Mouse (Mus musculus): ENCODE data around the gene Dnm3. TPM values are rescaled to one million over a fixed set of nuclear protein-coding genes. Genes with fewer than 3 reads are reported as not detected.

Gene Dnm3
- polyA plus RNA-seq, 1 experiment = 1.0 TPM

- Histone ChIP-seq H3K4me3 (ENCODE audit: low read depth, low read length) (no peak overlapping the region), H3K27me3 (ENCODE audit: control insufficient read depth, insufficient read depth, low read length) (no peaks in the 10 kb centered on the region), H3K4me1 (ENCODE audit: control insufficient read depth, insufficient read depth, insufficient read length, low read length) (no peaks in the 10 kb centered on the region), H3K36me3 (ENCODE audit: control insufficient read depth, insufficient read depth, low read length) (no peaks in the 10 kb centered on the region), H3K27ac (ENCODE audit: insufficient read depth, low read depth, low read length) (no peak overlapping the region)
- TF ChIP-seq CTCF (IDR thresholded peaks at IDR 0.05; ENCODE audit: extremely low read depth, insufficient read length, insufficient replicate concordance, low read depth, low read length) (no peak), POLR2A (IDR thresholded peaks at IDR 0.05; ENCODE audit: low read depth, low read length) (no peak)
- WGBS = 84% methylated on average over 4 of the region's 4 CpGs
Measured at GRCm38 (mm10) chr1:162020766-162021165, 457.1 kb downstream of the Dnm3 start.

DNA sequence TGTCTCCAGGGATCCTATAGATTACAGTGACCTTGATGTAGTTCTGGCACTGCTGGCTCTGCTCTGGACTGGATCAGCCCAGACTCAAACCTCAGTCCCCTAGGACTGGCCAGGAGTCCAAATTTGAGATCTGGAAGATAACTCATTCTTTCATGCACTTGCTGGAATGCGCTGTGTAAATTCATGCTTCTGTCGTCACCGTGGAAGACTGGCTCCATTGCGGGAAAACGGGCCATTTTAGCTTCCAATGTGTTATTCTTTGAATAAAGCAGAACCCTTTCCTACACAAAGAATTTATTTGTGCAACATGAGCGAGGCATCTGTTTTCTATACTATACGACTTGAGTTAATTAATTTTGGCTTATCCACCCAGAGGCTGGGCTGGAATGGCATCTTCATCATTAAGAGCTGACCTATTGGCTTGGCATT, 457.5 kb downstream of the Dnm3 start:
- no peak overlapping the region for H3K4me3 ChIP-seq (ENCODE audit: low read depth, low read length)
- TF ChIP-seq POLR2A (IDR thresholded peaks at IDR 0.05; ENCODE audit: low read depth, low read length) = no peak
- no peak for TF ChIP-seq CTCF (IDR thresholded peaks at IDR 0.05; ENCODE audit: extremely low read depth, insufficient read length, insufficient replicate concordance, low read depth, low read length)
- no peaks in the 10 kb centered on the region for H3K27me3 ChIP-seq (ENCODE audit: control insufficient read depth, insufficient read depth, low read length)
- H3K27ac ChIP-seq (ENCODE audit: insufficient read depth, low read depth, low read length) = no peak overlapping the region
- 87% methylated on average over 7 of the region's 7 CpGs for WGBS
- no peaks in the 10 kb centered on the region for H3K4me1 ChIP-seq (ENCODE audit: control insufficient read depth, insufficient read depth, insufficient read length, low read length)
- H3K36me3 ChIP-seq (ENCODE audit: control insufficient read depth, insufficient read depth, low read length) = no peaks in the 10 kb centered on the region

GRCm38 (mm10) chr1:162018601-162018977, 459.2 kb downstream of the Dnm3 start:
- TF ChIP-seq POLR2A (IDR thresholded peaks at IDR 0.05; ENCODE audit: low read depth, low read length) (no peak), CTCF (IDR thresholded peaks at IDR 0.05; ENCODE audit: extremely low read depth, insufficient read length, insufficient replicate concordance, low read depth, low read length) (no peak)

GRCm38 (mm10) chr1:162017975-162018600, 459.7 kb downstream of the Dnm3 start:
- no peaks in the 10 kb centered on the region for H3K27me3 ChIP-seq (ENCODE audit: control insufficient read depth, insufficient read depth, low read length)
- 65% methylated on average over 13 of the region's 13 CpGs for WGBS
- no peaks in the 10 kb centered on the region for H3K36me3 ChIP-seq (ENCODE audit: control insufficient read depth, insufficient read depth, low read length)
- TF ChIP-seq CTCF (IDR thresholded peaks at IDR 0.05; ENCODE audit: extremely low read depth, insufficient read length, insufficient replicate concordance, low read depth, low read length) (no peak), POLR2A (IDR thresholded peaks at IDR 0.05; ENCODE audit: low read depth, low read length) (no peak)
- H3K4me3 ChIP-seq (ENCODE audit: low read depth, low read length) = no peak overlapping the region
- H3K4me1 ChIP-seq (ENCODE audit: control insufficient read depth, insufficient read depth, insufficient read length, low read length) = peaks cover 3% of the 10 kb centered on the region; the same call in 1 of the 2 replicates
- no peak overlapping the region for H3K27ac ChIP-seq (ENCODE audit: insufficient read depth, low read depth, low read length)

More at GRCm38 (mm10) chr1:162018601-162018977, 459.2 kb downstream of the Dnm3 start:
- WGBS = 74% methylated on average over 6 of the region's 6 CpGs
- no peak overlapping the region for H3K4me3 ChIP-seq (ENCODE audit: low read depth, low read length)
- H3K27me3 ChIP-seq (ENCODE audit: control insufficient read depth, insufficient read depth, low read length) = no peaks in the 10 kb centered on the region
- H3K27ac ChIP-seq (ENCODE audit: insufficient read depth, low read depth, low read length) = no peak overlapping the region
- H3K4me1 ChIP-seq (ENCODE audit: control insufficient read depth, insufficient read depth, insufficient read length, low read length) = peaks cover under 1% of the 10 kb centered on the region; the same call in 1 of the 2 replicates
- no peaks in the 10 kb centered on the region for H3K36me3 ChIP-seq (ENCODE audit: control insufficient read depth, insufficient read depth, low read length)

DNA sequence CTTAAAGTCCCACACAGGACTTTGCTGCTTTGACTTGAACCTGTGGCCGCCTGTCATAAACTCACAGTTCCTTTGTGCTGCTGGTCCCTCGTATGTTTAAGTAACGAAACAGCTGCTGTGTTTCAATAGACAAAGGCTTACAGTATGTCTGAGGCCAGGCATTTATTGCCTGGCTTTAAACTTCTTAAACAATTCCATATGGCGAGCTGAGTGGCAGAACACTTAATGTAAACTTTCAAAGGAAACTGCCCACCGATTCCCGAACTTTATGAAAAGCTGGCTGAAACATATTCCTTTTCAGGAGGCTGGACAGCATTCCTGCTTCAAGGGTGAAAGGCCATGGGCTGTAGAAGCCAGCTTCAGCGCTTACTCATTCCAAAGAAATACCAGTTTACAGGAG, 460.9 kb downstream of the Dnm3 start:
- Histone ChIP-seq H3K4me3 (ENCODE audit: low read depth, low read length) (no peak overlapping the region), H3K36me3 (ENCODE audit: control insufficient read depth, insufficient read depth, low read length) (no peaks in the 10 kb centered on the region), H3K4me1 (ENCODE audit: control insufficient read depth, insufficient read depth, insufficient read length, low read length) (peaks cover 3% of the 10 kb centered on the region; the same call in 1 of the 2 replicates), H3K27ac (ENCODE audit: insufficient read depth, low read depth, low read length) (no peak overlapping the region), H3K27me3 (ENCODE audit: control insufficient read depth, insufficient read depth, low read length) (no peaks in the 10 kb centered on the region)
- 36% methylated on average over 7 of the region's 7 CpGs for WGBS
- TF ChIP-seq POLR2A (IDR thresholded peaks at IDR 0.05; ENCODE audit: low read depth, low read length) (no peak), CTCF (IDR thresholded peaks at IDR 0.05; ENCODE audit: extremely low read depth, insufficient read length, insufficient replicate concordance, low read depth, low read length) (no peak)

GRCm38 (mm10) chr1:162015247-162015862, 462.5 kb downstream of the Dnm3 start:
- Histone ChIP-seq H3K27me3 (ENCODE audit: control insufficient read depth, insufficient read depth, low read length) (no peaks in the 10 kb centered on the region), H3K4me3 (ENCODE audit: low read depth, low read length) (no peak overlapping the region), H3K27ac (ENCODE audit: insufficient read depth, low read depth, low read length) (no peak overlapping the region), H3K4me1 (ENCODE audit: control insufficient read depth, insufficient read depth, insufficient read length, low read length) (peaks cover 3% of the 10 kb centered on the region; the same call in 1 of the 2 replicates), H3K36me3 (ENCODE audit: control insufficient read depth, insufficient read depth, low read length) (no peaks in the 10 kb centered on the region)
- 77% methylated on average over 8 of the region's 8 CpGs for WGBS
- no peak for TF ChIP-seq CTCF (IDR thresholded peaks at IDR 0.05; ENCODE audit: extremely low read depth, insufficient read length, insufficient replicate concordance, low read depth, low read length)
- TF ChIP-seq POLR2A (IDR thresholded peaks at IDR 0.05; ENCODE audit: low read depth, low read length) = no peak

DNA sequence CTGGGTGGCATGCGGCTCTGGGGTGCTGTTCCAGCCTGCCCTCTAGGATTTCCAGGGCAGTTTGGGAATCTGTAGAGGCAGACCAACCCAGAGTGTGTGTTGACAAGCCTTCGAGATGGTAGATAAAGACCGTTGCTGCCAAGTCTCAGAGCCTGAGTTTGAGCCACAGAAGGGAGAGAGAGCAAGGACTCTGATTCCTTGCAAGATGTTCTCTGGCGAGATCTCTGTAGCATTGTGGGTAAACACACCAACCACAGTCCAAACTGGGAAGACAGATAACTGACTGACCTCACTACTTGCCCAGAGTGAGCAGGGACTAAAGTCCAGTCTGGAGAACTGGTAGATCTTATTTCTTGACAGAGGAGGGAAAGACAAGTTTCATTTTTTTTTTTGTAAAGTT, 464.3 kb downstream of the Dnm3 start:
- 49% methylated on average over 4 of the region's 4 CpGs for WGBS
- no peak for TF ChIP-seq POLR2A (IDR thresholded peaks at IDR 0.05; ENCODE audit: low read depth, low read length)

More for the DNA sequence above, 464.3 kb downstream of the Dnm3 start:
- peaks cover 3% of the 10 kb centered on the region; the same call in 1 of the 2 replicates for H3K4me1 ChIP-seq (ENCODE audit: control insufficient read depth, insufficient read depth, insufficient read length, low read length)
- H3K27me3 ChIP-seq (ENCODE audit: control insufficient read depth, insufficient read depth, low read length) = no peaks in the 10 kb centered on the region
- H3K36me3 ChIP-seq (ENCODE audit: control insufficient read depth, insufficient read depth, low read length) = no peaks in the 10 kb centered on the region
- no peak overlapping the region for H3K4me3 ChIP-seq (ENCODE audit: low read depth, low read length)
- H3K27ac ChIP-seq (ENCODE audit: insufficient read depth, low read depth, low read length) = no peak overlapping the region

All from small intestine, adult 2 months (tissue).